Mouse (Mus musculus) midbrain, embryonic 16.5 days (tissue): ENCODE measurements around the gene Gm20661. TPM values are rescaled to one million over a fixed set of nuclear protein-coding genes. Genes with fewer than 3 reads are reported as not detected.
A peak's percentile ranks its signal among the peaks of the same experiment; 100 is the strongest.

Experiments used
- ATAC-seq: fragments of 200-750 bp; cut with Nextera tagmentation; 2 replicates; pipeline ENCODE4 v1.8.0; 2017; ENCODE audit warnings: moderate TSS enrichment
- H3K27ac ChIP-seq: fragments of 300-500 bp; sonication (generic); 2 replicates; pipeline ENCODE4 v1.5.1; 2014; ENCODE audit warnings: mild to moderate bottlenecking, low read length, mixed read lengths
- H3K27me3 ChIP-seq: fragments of 300-500 bp; sonication (generic); 2 replicates; pipeline ENCODE4 v1.6.1; 2014; ENCODE audit warnings: low read depth, low read length, mixed read lengths; ENCODE audit not compliant: control insufficient read depth, insufficient read depth
- H3K36me3 ChIP-seq: fragments of 300-500 bp; sonication (generic); 2 replicates; pipeline ENCODE4 v1.6.1; 2014; ENCODE audit warnings: mild to moderate bottlenecking, low read length, moderate library complexity, mixed read lengths; ENCODE audit not compliant: control insufficient read depth, insufficient read depth
- H3K4me1 ChIP-seq: fragments of 300-500 bp; sonication (generic); 2 replicates; pipeline ENCODE4 v1.6.1; 2014; ENCODE audit warnings: mild to moderate bottlenecking, low read length, mixed read lengths; ENCODE audit not compliant: control insufficient read depth, insufficient read depth
- H3K4me2 ChIP-seq: fragments of 300-500 bp; sonication (generic); 2 replicates; pipeline ENCODE4 v1.6.1; 2014; ENCODE audit warnings: mild to moderate bottlenecking, low read length, mixed read lengths
- H3K4me3 ChIP-seq: fragments of 300-500 bp; sonication (generic); 2 replicates; pipeline ENCODE4 v1.5.1; 2014; ENCODE audit warnings: low read depth, mild to moderate bottlenecking, low read length, moderate library complexity, mixed read lengths
- H3K9ac ChIP-seq: fragments of 300-500 bp; sonication (generic); 2 replicates; pipeline ENCODE4 v1.6.1; 2014; ENCODE audit warnings: low read depth, low read length, mixed read lengths
- H3K9me3 ChIP-seq: fragments of 300-500 bp; sonication (generic); replicated peaks from 2 replicates; pipeline ENCODE4 v1.6.1; 2014; ENCODE audit warnings: mild to moderate bottlenecking, low read length, mixed read lengths; ENCODE audit not compliant: control insufficient read depth, poor library complexity, severe bottlenecking
- WGBS: fragments of 180-500 bp; shearing (Covaris S2); extraction: QIAGEN DNeasy Blood & Tissue Kit; methylation state at CpG from one replicate; pipeline ENCODE4 v1.1.7; 2014; 5-methylcytosine and 5-hydroxymethylcytosine counted together
- polyA plus RNA-seq: library from polyadenylated mRNA; unstranded; fragments of >200 nt; fragmentation: Nextera tagmentation; extraction: Ambion mirVana; gene quantifications from 2 replicates; pipeline ENCODE4 v1.2.1, GENCODE M21; 2015

The Gm20661 gene
- polyA plus RNA-seq, 1 experiment from 2014 or later, result 0.67 TPM

DNA sequence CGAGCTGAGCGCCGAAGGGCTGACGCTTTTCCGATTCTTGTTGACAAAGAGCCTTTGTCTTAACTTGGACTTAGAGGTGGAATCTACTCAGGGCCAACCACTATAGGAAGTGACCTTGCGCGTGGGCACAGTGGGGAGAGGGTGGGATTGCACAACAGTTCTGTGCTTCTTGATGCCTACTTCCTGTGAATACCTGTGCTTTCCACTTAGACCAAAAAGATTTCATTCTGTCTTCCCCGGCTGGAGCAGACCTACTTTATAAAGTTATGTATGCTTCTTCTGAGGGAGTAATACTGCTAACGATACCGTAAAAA is 33.0 kb upstream of the Gm20661 start, which contains the start of gene Traip:
Traip (plus strand) TSS at position 215 of the 314 bp plus-strand sequence.
- Histone ChIP-seq H3K4me3 (peak within 1 kb of the TSS; percentile 51), H3K9ac (peak within 1 kb of the TSS; percentile 65), H3K27ac (peak within 1 kb of the TSS; percentile 86), H3K36me3 (peaks cover 5% of the 10 kb centered on the region; the same call in 1 of the 2 replicates), H3K9me3 (no peaks in the 10 kb centered on the region), H3K4me1 (peaks cover 13% of the 10 kb centered on the region), H3K4me2 (peak within 1 kb of the TSS; percentile 93), H3K27me3 (no peaks in the 10 kb centered on the region)
- no peak for ATAC-seq
- WGBS, result 91% methylated on average over 10 of the region's 10 CpGs

DNA sequence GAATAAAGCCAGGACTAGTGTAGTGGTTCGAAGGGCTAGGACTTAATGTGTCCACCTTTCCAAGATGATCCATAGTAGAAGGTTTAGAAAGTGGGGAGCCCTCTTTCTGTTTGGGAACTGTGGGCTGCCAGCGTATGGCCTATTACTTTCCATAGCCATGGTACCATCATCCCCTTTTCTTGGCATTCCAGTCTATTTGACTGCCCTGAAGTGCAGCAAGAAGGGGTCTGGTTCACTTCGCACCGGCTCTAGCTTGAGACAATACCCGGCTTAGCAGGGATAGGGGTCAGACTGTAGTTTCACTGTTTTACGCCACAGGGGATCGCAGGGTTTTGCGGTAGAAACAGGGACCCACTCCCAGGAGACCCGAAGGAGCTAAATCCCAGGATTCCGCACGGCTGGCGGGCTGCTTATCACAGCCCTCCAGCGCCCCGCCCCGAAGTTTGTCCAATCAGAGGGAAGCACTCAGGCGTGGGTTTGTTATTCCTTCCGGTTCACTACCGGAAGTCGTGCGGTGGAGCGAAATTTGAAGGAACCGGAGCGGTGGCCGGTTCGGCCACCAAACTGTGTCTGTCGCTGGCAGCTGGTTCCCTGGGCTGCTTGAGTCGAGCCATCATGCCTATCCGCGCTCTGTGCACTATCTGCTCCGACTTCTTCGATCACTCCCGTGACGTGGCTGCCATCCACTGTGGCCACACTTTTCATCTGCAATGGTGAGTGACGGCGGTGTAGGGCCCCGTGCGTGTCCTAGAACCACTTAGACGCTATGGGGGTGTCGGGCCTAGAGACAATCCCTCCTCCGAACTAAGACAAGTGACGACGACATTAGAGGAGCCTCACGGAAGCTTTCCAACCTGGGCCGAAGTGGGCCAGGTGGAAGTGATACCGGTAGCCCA is 32.1 kb upstream of the Gm20661 start:
- 14% methylated on average over 45 of the region's 45 CpGs for WGBS
- H3K4me2 ChIP-seq, result peak overlapping the region; percentile 93

DNA sequence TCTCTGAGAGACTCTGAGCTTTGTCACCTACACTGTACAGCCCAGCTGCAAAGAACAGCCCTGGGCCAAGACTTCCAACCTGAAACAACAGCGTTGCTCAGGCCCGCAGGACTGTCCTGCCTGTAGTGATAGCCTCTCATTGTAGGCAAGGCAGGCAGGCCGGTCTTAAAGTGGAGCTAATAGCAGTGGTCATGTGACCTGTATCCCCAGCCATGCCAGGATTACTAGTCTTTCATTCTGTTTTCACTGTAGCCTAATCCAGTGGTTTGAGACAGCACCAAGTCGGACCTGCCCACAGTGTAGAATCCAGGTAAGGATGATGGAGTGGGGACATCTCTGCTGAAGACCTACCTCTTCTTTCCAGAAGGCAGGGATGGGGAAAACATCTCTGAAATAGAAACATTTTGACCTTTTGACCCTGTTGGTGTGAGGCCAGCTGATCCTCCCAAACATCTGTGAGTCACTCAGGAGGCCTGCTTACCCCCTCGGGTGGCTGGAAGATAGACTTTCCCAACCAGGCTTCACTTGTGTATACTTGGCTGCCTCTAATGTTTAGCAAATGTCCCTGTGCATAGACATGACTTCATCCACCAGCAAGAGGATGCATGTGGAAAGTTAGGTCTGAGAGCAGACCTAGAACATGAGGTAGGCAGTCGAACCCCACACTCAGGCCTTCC is 27.1 kb upstream of the Gm20661 start:
- Histone ChIP-seq H3K27ac (no peak overlapping the region), H3K4me2 (no peak overlapping the region), H3K9me3 (no peaks in the 10 kb centered on the region), H3K4me1 (peaks cover 12% of the 10 kb centered on the region), H3K9ac (no peak overlapping the region), H3K27me3 (no peaks in the 10 kb centered on the region), H3K36me3 (0 out of 2 replicates have a peak, but pooled peaks cover 2% of the 10 kb centered on the region), H3K4me3 (no peak overlapping the region)
- WGBS, result 84% methylated on average over 6 of the region's 6 CpGs
- ATAC-seq, result no peak

More for the DNA sequence above, 32.1 kb upstream of the Gm20661 start:
- peaks cover 13% of the 10 kb centered on the region for H3K4me1 ChIP-seq
- peak overlapping the region; percentile 51 for H3K4me3 ChIP-seq
- peaks cover 5% of the 10 kb centered on the region; the same call in 1 of the 2 replicates for H3K36me3 ChIP-seq
- peak overlapping the region; percentile 86 for H3K27ac ChIP-seq
- no peaks in the 10 kb centered on the region for H3K9me3 ChIP-seq
- peak; percentile 95 for ATAC-seq
- H3K9ac ChIP-seq, result peak overlapping the region; percentile 65
- H3K27me3 ChIP-seq, result no peaks in the 10 kb centered on the region

DNA sequence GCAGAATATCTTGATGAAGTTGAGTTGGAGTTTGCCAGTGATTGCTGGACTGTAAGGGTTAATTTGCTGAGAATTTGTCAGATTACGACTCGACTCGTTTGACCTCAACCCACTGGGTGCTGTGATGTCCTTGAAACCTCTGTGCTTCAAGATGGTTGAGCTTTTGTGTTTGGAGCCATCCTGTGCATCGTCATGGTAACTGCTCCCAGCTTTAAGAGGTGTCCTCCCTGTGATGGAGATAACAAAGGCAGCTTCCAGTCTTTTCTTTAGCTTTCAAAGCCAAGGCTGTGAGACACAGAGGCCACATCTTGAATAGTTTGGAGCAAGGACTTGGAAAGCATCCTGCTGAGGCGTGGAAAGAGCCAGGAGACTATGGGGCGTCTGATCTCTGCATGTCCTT is 25.7 kb upstream of the Gm20661 start:
- peak overlapping the region; percentile 47; the same call in 1 of the 2 replicates for H3K27ac ChIP-seq
- WGBS, result 14% methylated on average over 6 of the region's 6 CpGs
- no peak overlapping the region for H3K9ac ChIP-seq
- no peak overlapping the region for H3K4me2 ChIP-seq
- 0 out of 2 replicates have a peak, but pooled peaks cover 2% of the 10 kb centered on the region for H3K36me3 ChIP-seq
- H3K27me3 ChIP-seq, result no peaks in the 10 kb centered on the region
- H3K9me3 ChIP-seq, result no peaks in the 10 kb centered on the region
- ATAC-seq, result no peak
- peaks cover 17% of the 10 kb centered on the region for H3K4me1 ChIP-seq
- H3K4me3 ChIP-seq, result no peak overlapping the region

DNA sequence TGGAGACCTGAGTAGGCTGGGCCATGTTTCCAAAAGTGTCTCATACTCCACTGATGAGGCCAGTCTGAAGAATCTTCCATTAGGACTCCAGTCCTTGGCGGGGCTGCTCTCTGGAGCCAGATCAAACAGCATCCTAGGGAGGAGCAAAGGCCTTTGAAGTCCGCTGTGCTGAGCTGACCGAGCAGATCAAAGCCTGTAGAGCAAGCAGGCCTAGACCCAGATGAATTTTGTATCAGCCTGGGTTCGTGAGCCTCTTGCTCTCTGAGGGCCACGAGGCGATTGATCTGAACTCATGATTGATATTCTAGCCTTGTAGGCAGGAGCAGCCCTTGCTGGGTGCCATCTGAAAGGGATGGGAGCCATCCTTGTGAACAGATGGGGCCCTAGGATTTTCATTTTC is 23.0 kb upstream of the Gm20661 start:
- WGBS, result 39% methylated on average over 6 of the region's 6 CpGs
- Histone ChIP-seq H3K27ac (peak overlapping the region; percentile 86), H3K9ac (no peak overlapping the region), H3K4me3 (no peak overlapping the region), H3K4me2 (no peak overlapping the region), H3K36me3 (0 out of 2 replicates have a peak, but pooled peaks cover 2% of the 10 kb centered on the region), H3K4me1 (peaks cover 21% of the 10 kb centered on the region), H3K9me3 (no peaks in the 10 kb centered on the region), H3K27me3 (no peaks in the 10 kb centered on the region)
- ATAC-seq, result peak; percentile 21; the same call in 1 of the 2 replicates

DNA sequence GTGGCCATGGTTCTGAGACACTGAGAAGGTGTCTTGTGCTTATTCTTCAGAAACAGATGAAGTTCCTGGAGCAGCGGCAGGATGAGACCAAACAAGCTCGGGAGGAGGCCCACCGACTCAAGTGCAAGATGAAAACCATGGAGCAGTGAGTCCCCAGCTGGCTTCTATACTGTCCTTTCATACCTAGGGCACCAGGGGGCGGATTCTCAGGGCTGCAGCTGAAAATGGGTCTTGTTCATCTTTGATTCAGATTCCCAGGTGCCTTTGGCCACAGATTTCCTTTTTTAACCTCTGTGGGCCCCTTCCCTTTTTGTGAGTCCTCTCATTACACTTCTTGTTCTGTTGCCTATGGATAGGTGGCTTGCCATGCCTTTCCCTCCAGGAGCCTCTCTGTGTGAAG is 21.9 kb upstream of the Gm20661 start:
- H3K9ac ChIP-seq, result peak overlapping the region; percentile 33; the same call in 1 of the 2 replicates
- H3K36me3 ChIP-seq, result 0 out of 2 replicates have a peak, but pooled peaks cover 2% of the 10 kb centered on the region
- no peaks in the 10 kb centered on the region for H3K27me3 ChIP-seq
- H3K4me2 ChIP-seq, result peak overlapping the region; percentile 40
- no peaks in the 10 kb centered on the region for H3K9me3 ChIP-seq
- ATAC-seq, result no peak
- H3K4me3 ChIP-seq, result no peak overlapping the region
- H3K27ac ChIP-seq, result peak overlapping the region; percentile 86
- peaks cover 21% of the 10 kb centered on the region for H3K4me1 ChIP-seq
- WGBS, result 71% methylated on average over 4 of the region's 4 CpGs

DNA sequence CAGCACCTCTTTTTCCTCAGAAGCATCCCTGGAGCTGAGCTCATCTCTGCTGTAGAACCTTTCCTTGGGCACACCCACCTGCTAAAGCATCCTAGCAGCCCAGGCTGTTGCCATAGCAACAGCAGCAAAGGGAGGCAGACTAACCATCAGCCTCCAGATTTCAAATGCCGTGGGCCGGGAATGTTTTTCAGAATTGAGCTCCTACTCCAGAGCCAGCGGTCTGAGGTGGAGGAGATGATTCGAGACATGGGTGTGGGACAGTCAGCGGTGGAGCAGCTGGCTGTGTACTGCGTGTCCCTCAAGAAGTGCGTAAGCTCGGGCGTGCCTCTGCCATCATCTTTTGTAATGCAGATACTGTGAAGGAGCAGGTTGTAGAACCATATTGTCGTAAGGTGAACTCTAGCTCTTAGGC is 21.5 kb upstream of the Gm20661 start:
- no peaks in the 10 kb centered on the region for H3K27me3 ChIP-seq
- peak overlapping the region; percentile 86 for H3K27ac ChIP-seq
- ATAC-seq, result peak; percentile 85
- 0 out of 2 replicates have a peak, but pooled peaks cover 2% of the 10 kb centered on the region for H3K36me3 ChIP-seq
- peak overlapping the region; percentile 33; the same call in 1 of the 2 replicates for H3K9ac ChIP-seq
- H3K4me1 ChIP-seq, result peaks cover 21% of the 10 kb centered on the region
- peak overlapping the region; percentile 40 for H3K4me2 ChIP-seq
- 57% methylated on average over 10 of the region's 10 CpGs for WGBS
- no peaks in the 10 kb centered on the region for H3K9me3 ChIP-seq
- H3K4me3 ChIP-seq, result no peak overlapping the region

DNA sequence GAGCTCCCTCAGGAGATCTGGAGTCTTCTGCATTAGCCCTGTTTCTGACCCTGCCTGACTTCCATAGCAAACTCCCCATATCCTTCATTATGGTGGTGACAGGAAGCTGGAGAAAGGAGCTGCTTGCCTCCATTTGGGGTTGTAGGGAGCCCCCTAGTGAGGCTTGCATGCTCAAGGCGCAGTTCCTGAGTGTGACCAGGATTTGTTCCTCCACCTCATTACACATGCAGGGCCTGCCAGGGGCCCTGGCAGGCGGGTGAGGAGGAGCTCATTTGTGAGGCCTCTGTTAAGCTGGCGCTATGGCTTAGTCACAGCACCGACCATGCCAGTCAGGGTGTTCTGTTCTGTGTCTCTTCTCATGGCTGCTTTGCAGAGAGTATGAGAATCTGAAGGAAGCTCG is 21.0 kb upstream of the Gm20661 start:
- H3K9me3 ChIP-seq, result no peaks in the 10 kb centered on the region
- peak overlapping the region; percentile 86 for H3K27ac ChIP-seq
- peak overlapping the region; percentile 33; the same call in 1 of the 2 replicates for H3K9ac ChIP-seq
- ATAC-seq, result peak; percentile 73
- H3K4me2 ChIP-seq, result peak overlapping the region; percentile 40
- H3K4me3 ChIP-seq, result no peak overlapping the region
- no peaks in the 10 kb centered on the region for H3K27me3 ChIP-seq
- H3K36me3 ChIP-seq, result 0 out of 2 replicates have a peak, but pooled peaks cover 2% of the 10 kb centered on the region
- peaks cover 21% of the 10 kb centered on the region for H3K4me1 ChIP-seq
- 35% methylated on average over 5 of the region's 5 CpGs for WGBS
